Mouse (Mus musculus): ENCODE results near the gene Gm10642. TPM values are rescaled to one million over a fixed set of nuclear protein-coding genes. Genes with fewer than 3 reads are reported as not detected.

Gene Gm10642
- polyA plus RNA-seq, 1 experiment from 2014 or later, result 0.21 TPM

GRCm38 (mm10) chr9:70658266-70658665 lies 2.2 kb downstream of the Gm10642 start:
- Histone ChIP-seq H3K27me3 (ENCODE audit: insufficient read depth, poor library complexity, severe bottlenecking) (no peaks in the 10 kb centered on the region), H3K9me3 (no peaks in the 10 kb centered on the region), H3K36me3 (no peaks in the 10 kb centered on the region), H3K4me3 (no peak overlapping the region), H3K27ac (no peak overlapping the region), H3K4me1 (peaks cover 7% of the 10 kb centered on the region; the same call in 1 of the 2 replicates)
- no peak for DNase-seq (ENCODE audit: low spot score)
- 67% methylated on average over 2 of the region's 2 CpGs for WGBS

DNA sequence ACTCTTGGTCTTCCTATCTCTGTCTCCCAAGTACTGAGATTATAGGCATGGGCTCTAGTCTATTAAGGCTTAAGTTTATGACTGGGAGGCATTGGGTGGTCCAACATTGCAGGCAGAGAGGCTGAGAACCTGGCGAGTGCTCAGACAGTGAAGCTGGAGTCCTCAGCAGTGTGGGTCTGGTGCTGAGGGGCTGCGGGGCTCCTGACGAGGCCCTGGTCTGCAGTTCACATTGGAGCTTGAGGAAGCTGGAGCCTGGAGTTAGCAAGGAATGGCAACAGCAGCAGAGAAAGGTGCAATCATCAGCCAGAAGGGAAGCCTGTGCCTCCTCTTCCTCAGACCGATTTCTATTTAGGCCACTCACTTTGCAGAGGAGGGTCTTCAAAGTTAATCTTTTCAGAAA lies 8.8 kb downstream of the Gm10642 start:
- Histone ChIP-seq H3K9me3 (no peaks in the 10 kb centered on the region), H3K36me3 (no peaks in the 10 kb centered on the region), H3K27ac (no peak overlapping the region), H3K4me1 (no peaks in the 10 kb centered on the region), H3K4me3 (no peak overlapping the region), H3K27me3 (ENCODE audit: insufficient read depth, poor library complexity, severe bottlenecking) (no peaks in the 10 kb centered on the region)
- no peak for DNase-seq (ENCODE audit: low spot score)
- 76% methylated on average over 4 of the region's 4 CpGs for WGBS

- H3K36me3 ChIP-seq, result no peaks in the 10 kb centered on the region
- H3K27me3 ChIP-seq (ENCODE audit: insufficient read depth, poor library complexity, severe bottlenecking), result no peaks in the 10 kb centered on the region
- DNase-seq (ENCODE audit: low spot score), result no peak
- no peak overlapping the region for H3K27ac ChIP-seq
- H3K4me3 ChIP-seq, result no peak overlapping the region
- no peaks in the 10 kb centered on the region for H3K4me1 ChIP-seq
- WGBS, result 58% methylated on average over 16 of the region's 16 CpGs
- no peaks in the 10 kb centered on the region for H3K9me3 ChIP-seq
Measured at GRCm38 (mm10) chr9:70665372-70666145, 9.5 kb downstream of the Gm10642 start.

DNA sequence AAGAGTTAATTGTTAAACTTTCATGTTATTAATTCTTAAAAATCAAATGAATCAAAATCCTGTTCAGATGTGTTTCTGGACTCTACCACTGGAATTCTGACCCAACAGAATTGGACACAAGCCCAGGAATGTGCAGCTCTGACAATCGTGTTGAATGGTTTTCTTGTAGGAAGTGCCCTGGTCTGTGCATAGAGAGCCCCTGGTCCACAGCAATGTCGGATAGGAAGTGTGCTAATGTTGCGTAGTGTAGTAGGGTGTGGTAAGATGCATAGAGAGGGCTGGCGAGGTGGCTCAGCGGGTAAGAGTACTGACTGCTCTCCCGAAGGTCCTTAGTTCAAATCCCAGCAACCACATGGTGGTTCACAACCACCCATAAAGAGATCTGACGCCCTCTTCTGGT lies 10.8 kb downstream of the Gm10642 start:
- H3K9me3 ChIP-seq, result no peaks in the 10 kb centered on the region
- H3K27me3 ChIP-seq (ENCODE audit: insufficient read depth, poor library complexity, severe bottlenecking), result no peaks in the 10 kb centered on the region
- no peak overlapping the region for H3K4me3 ChIP-seq
- WGBS, result 71% methylated on average over 7 of the region's 7 CpGs
- no peak overlapping the region for H3K27ac ChIP-seq
- H3K4me1 ChIP-seq, result no peaks in the 10 kb centered on the region
- no peaks in the 10 kb centered on the region for H3K36me3 ChIP-seq
- no peak for DNase-seq (ENCODE audit: low spot score)

DNA sequence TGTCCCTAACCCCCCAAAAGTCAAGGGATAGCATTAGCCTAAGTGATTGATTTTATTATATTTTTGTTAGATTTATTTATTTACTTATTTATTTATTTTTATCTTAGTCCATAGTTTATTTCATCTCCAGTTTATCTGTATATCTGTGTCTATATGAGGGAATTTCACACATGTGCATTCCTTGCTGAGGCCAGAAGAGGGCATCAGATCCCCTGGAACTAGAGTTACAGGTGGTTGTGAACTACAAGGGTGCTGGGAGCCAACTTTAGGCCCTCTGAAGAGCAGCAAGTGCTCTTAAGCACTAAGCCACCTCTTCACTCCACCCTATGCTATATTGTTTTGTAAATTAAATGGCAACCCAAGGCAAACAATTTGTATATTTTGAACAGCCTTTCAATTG lies 12.0 kb downstream of the Gm10642 start:
- H3K4me3 ChIP-seq, result no peak overlapping the region
- DNase-seq (ENCODE audit: low spot score), result no peak
- H3K27me3 ChIP-seq (ENCODE audit: insufficient read depth, poor library complexity, severe bottlenecking), result no peaks in the 10 kb centered on the region
- 0 out of 2 replicates have a peak, but pooled peaks cover 4% of the 10 kb centered on the region for H3K4me1 ChIP-seq
- no peaks in the 10 kb centered on the region for H3K9me3 ChIP-seq
- H3K27ac ChIP-seq, result no peak overlapping the region
- H3K36me3 ChIP-seq, result no peaks in the 10 kb centered on the region

DNA sequence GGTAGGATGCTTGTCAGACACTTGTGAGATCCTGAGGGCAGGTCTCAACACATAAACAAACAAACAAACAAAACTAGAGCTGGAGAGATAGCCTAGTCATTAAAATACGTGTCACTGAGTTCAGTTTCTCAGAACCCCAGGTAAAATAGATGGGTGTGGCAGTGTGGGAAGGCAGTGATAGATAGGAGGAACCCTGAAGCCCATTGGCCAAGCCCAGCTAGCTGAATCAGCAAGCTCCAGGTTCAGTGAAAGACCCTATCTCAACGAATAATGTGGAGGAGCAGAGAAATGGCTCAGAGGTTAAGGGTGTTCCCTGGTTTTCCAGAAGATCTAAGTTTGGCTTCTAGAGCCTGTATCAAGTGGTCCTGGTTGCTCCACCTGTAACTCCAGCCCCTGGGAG lies 13.1 kb downstream of the Gm10642 start:
- H3K27ac ChIP-seq, result no peak overlapping the region
- H3K36me3 ChIP-seq, result no peaks in the 10 kb centered on the region
- H3K9me3 ChIP-seq, result no peaks in the 10 kb centered on the region
- H3K4me3 ChIP-seq, result no peak overlapping the region
- peak; percentile 91 for DNase-seq (ENCODE audit: low spot score)
- H3K4me1 ChIP-seq, result 0 out of 2 replicates have a peak, but pooled peaks cover 4% of the 10 kb centered on the region
- WGBS, result 48% methylated on average over 2 of the region's 2 CpGs
- H3K27me3 ChIP-seq (ENCODE audit: insufficient read depth, poor library complexity, severe bottlenecking), result no peaks in the 10 kb centered on the region

- H3K27me3 ChIP-seq (ENCODE audit: insufficient read depth, poor library complexity, severe bottlenecking), result no peaks in the 10 kb centered on the region
- H3K9me3 ChIP-seq, result no peaks in the 10 kb centered on the region
- no peaks in the 10 kb centered on the region for H3K36me3 ChIP-seq
- 77% methylated on average over 6 of the region's 6 CpGs for WGBS
- no peak overlapping the region for H3K27ac ChIP-seq
- 0 out of 2 replicates have a peak, but pooled peaks cover 4% of the 10 kb centered on the region for H3K4me1 ChIP-seq
- DNase-seq (ENCODE audit: low spot score), result peak; percentile 84
- no peak overlapping the region for H3K4me3 ChIP-seq
Measured at GRCm38 (mm10) chr9:70670381-70670780, 14.3 kb downstream of the Gm10642 start.

- no peak overlapping the region for H3K4me3 ChIP-seq
- WGBS, result 61% methylated on average over 6 of the region's 6 CpGs
Measured at GRCm38 (mm10) chr9:70671278-70671677, 15.2 kb downstream of the Gm10642 start.

DNA sequence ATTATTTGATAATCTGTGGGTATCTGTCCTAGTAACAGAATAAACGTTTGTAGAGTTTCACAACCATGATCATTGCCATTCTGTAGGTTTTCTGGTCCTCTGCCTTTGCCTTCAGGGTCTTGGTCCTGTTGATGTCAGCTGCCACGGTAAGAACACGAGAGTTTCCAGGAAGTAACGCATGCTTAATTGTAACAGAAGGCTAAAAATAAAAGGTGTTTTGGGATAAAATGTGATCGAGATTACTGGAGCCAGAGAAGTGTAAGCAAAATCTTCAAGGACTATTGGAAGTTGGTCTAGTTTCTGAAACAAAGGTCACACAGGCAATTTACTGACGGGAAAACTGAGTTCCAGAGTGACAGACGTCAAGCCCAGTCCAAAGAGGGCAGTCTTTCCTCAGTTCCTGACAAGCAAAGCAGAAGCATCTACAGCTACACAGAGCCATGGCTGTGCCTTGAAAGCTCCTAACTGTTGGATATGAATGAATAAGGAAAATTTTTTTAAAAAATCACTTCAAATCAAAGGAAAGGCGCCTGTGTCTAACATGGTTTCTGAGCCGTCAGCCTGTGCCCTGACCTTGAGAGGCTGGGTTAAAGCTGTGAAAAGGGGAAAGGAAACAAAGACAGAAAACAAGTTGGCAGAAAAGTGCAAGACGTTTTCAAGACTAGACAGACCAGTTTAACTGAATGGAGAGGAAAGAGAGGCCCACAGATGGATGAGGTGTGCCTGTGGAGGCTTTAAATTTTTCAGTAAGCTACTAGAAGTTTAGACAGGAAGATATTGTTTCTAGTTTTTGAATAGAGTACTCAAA lies 15.9 kb downstream of the Gm10642 start:
- no peaks in the 10 kb centered on the region for H3K27me3 ChIP-seq (ENCODE audit: insufficient read depth, poor library complexity, severe bottlenecking)
- H3K4me3 ChIP-seq, result no peak overlapping the region
- H3K36me3 ChIP-seq, result no peaks in the 10 kb centered on the region
- DNase-seq (ENCODE audit: low spot score), result no peak
- H3K9me3 ChIP-seq, result no peaks in the 10 kb centered on the region
- peak overlapping the region; percentile 59; the same call in 1 of the 2 replicates for H3K27ac ChIP-seq
- WGBS, result 45% methylated on average over 10 of the region's 10 CpGs
- 0 out of 2 replicates have a peak, but pooled peaks cover 4% of the 10 kb centered on the region for H3K4me1 ChIP-seq

More at GRCm38 (mm10) chr9:70671278-70671677, 15.2 kb downstream of the Gm10642 start:
- H3K27me3 ChIP-seq (ENCODE audit: insufficient read depth, poor library complexity, severe bottlenecking), result no peaks in the 10 kb centered on the region
- H3K27ac ChIP-seq, result 0 out of 2 replicates have a peak overlapping the region, but pooled peaks have one; percentile 16
- no peaks in the 10 kb centered on the region for H3K9me3 ChIP-seq
- no peaks in the 10 kb centered on the region for H3K36me3 ChIP-seq
- no peak for DNase-seq (ENCODE audit: low spot score)
- 0 out of 2 replicates have a peak, but pooled peaks cover 4% of the 10 kb centered on the region for H3K4me1 ChIP-seq

DNA sequence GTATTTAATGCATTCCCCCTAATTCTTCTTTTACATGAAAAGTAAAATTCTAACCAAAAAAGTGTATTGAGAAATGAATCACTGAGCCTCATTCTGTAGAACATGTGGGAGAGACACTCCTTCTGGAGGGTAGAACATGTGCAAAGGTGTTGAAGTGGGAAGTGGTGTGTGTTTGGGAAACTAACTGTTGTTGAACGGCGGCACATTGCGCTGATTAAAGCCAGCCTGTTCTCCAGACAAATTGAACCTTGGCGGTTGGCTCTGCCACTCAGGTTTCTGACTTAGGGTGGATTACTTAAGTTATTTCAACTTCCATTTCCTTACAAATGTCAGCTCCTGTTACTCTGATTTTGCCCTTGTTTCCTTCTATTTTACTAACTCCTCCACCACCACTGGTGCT lies 17.6 kb downstream of the Gm10642 start:
- no peak for DNase-seq (ENCODE audit: low spot score)
- Histone ChIP-seq H3K36me3 (no peaks in the 10 kb centered on the region), H3K27ac (no peak overlapping the region), H3K4me1 (0 out of 2 replicates have a peak, but pooled peaks cover 6% of the 10 kb centered on the region), H3K9me3 (no peaks in the 10 kb centered on the region), H3K27me3 (ENCODE audit: insufficient read depth, poor library complexity, severe bottlenecking) (no peaks in the 10 kb centered on the region), H3K4me3 (no peak overlapping the region)
- WGBS, result 72% methylated on average over 4 of the region's 4 CpGs

DNA sequence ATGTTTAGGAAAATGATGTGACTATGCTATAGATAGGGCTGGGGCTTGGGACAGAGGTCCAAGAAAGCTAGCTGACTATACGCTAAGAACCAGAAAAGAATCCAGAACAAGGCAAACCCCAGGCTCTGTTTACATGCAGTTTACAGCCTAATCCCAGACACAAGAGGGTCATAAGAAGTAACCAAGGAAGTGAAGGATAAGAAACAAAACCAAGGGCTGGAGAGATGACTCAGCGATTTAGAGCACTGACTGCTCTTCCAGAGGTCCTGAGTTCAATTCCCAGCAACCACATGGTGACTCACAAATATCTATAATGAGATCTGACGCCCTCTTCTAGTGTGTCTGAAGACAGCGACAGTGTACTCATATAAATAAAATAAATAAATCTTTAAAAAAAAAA lies 19.1 kb downstream of the Gm10642 start:
- H3K27me3 ChIP-seq (ENCODE audit: insufficient read depth, poor library complexity, severe bottlenecking), result no peaks in the 10 kb centered on the region
- DNase-seq (ENCODE audit: low spot score), result no peak
- H3K9me3 ChIP-seq, result no peaks in the 10 kb centered on the region
- H3K27ac ChIP-seq, result no peak overlapping the region
- H3K4me1 ChIP-seq, result 0 out of 2 replicates have a peak, but pooled peaks cover 10% of the 10 kb centered on the region
- H3K36me3 ChIP-seq, result no peaks in the 10 kb centered on the region
- no peak overlapping the region for H3K4me3 ChIP-seq
- 78% methylated on average over 4 of the region's 4 CpGs for WGBS

- 84% methylated on average over 5 of the region's 5 CpGs for whole genome bisulfite sequencing
- Histone ChIP-seq H3K36me3 (no peaks in the 10 kb centered on the region), H3K9me3 (no peaks in the 10 kb centered on the region), H3K27me3 (ENCODE audit: insufficient read depth, poor library complexity, severe bottlenecking) (no peaks in the 10 kb centered on the region), H3K4me3 (no peak overlapping the region), H3K27ac (no peak overlapping the region), H3K4me1 (peaks cover 15% of the 10 kb centered on the region; the same call in 1 of the 2 replicates)
- DNase-seq (ENCODE audit: low spot score), result no peak
Measured at GRCm38 (mm10) chr9:70675961-70676360, 19.9 kb downstream of the Gm10642 start.

- peak; percentile 99 for DNase-seq (ENCODE audit: low spot score)
- Histone ChIP-seq H3K27ac (peak within 1 kb of the TSS; percentile 99), H3K9me3 (no peaks in the 10 kb centered on the region), H3K27me3 (ENCODE audit: insufficient read depth, poor library complexity, severe bottlenecking) (no peaks in the 10 kb centered on the region), H3K36me3 (no peaks in the 10 kb centered on the region), H3K4me1 (peaks cover 21% of the 10 kb centered on the region), H3K4me3 (peak within 1 kb of the TSS; percentile 89)
- under 1% methylated on average over 48 of the region's 48 CpGs for WGBS
Measured at GRCm38 (mm10) chr9:70678682-70679131, 22.7 kb downstream of the Gm10642 start, which contains the start of gene Adam10. Gene Adam10, plus strand, starts transcription at chr9:70678997.
